Mouse (Mus musculus): Measurements from ENCODE around the gene Usp50.

DNA sequence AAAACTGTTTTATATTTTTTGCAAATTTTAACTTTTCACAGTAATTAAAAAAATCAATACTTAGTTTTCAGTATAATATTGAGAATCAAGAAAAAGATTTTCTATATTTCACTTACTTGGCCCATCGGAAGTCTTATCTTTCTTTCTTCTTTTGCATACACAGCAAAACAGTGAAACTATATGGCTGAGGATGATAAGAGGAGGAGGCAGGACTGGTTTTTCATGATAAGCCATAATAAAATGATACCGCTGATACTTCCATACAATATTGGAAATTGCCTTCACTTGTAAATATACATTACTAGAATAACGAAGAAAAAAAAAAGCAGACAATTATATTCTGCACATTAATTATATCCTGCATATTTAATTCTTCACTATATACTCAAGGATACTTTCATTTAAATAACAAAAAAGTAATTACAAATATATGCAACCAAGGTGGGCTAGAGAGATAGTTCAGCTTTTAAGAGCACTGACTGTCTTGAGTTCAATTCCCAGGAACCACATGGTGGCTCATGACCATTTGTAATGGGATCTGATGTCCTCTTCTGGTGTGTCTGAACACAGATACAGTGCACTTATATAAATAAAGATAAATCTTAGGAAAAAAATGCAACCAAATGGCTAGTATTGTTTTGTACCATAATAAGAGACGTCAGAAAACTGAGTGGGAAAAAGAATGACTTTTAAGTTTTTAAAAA is 33.5 kb upstream of the Usp50 start:
- TF ChIP-seq CTCF (IDR thresholded peaks at IDR 0.05; ENCODE audit: borderline replicate concordance, insufficient read depth, low read depth, low read length) (no peak), POLR2A (IDR thresholded peaks at IDR 0.05; ENCODE audit: borderline replicate concordance, insufficient read depth, low read length) (no peak)
